ENCODE assay signal across 1 mouse cellular context in the genomic region with DNA sequence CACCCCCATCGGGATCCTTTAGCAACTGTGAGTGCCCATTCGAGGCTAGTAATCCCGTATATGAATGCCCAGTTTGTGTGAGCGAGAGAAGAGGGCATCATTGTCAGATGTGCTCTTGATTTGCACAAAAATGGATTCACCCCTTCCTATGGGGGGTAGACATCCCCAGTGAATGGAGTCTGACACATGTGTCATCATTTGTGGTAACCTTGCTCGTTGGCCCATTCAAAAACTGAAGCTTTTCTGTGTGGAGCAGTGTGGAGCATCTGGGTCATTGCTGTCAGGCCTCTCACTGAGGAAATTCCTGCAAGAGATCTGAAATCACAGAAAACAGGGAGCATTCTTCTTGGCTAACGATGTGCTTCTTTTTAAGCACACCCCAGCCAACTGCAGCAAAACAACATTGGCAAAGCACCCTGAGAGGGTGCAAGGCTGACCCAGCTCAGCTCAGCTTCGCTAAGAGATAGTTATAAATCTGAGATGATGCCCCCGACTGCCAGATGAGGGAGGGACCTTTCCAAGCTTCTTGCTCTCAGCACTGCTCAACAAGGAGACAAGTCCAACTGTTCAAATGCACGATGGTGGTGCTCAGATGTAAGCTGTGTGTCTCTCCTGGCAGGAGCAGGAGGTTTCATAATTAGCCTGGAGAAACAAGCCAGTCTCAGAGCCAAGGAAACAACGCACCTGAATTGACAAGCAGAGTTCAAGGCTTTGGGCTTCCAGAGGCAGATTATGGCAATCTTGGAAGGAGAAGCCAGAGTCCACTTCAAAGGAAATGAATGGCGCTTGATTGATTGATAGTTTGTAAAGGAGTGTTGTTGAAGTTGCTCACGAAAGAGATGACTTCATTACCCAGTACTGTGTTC.
TF ChIP-seq lines count a peak whose summit lies in the region.

No protein-coding gene starts in this region.

TF ChIP-seq in myocyte, 11 proteins besides CTCF, POLR2A, EP300 and RAD21 (continued from another document):
- TF ChIP-seq CEBPB (IDR thresholded peaks at IDR 0.05; ENCODE audit: insufficient read depth, poor library complexity, severe bottlenecking), result no peak
- no peak for TF ChIP-seq MYOG (IDR thresholded peaks at IDR 0.05; ENCODE audit: control insufficient read depth in 1 of 3, insufficient read depth in 1 of 3, insufficient read length in 2 of 3, low read depth in 2 of 3)
- no peak for TF ChIP-seq SRF (IDR thresholded peaks at IDR 0.05; ENCODE audit: control insufficient read depth, insufficient read length, low read depth)
- no peak for TF ChIP-seq E2F4 (IDR thresholded peaks at IDR 0.05; ENCODE audit: insufficient read depth)
- TF ChIP-seq MAX (IDR thresholded peaks at IDR 0.05; ENCODE audit: low read depth), result no peak
- no peak for TF ChIP-seq REST (IDR thresholded peaks at IDR 0.05; ENCODE audit: insufficient read depth, insufficient read length)
- TF ChIP-seq USF1 (IDR thresholded peaks at IDR 0.05; ENCODE audit: low read depth), result no peak
- TF ChIP-seq TCF12 (IDR thresholded peaks at IDR 0.05; ENCODE audit: insufficient read depth, poor library complexity, severe bottlenecking), result no peak
- TF ChIP-seq MYOD1 (IDR thresholded peaks at IDR 0.05; ENCODE audit: control insufficient read depth in 1 of 3, insufficient read length in 2 of 3, low read depth in 2 of 3), result no peak
- no peak for TF ChIP-seq POLR2AphosphoS2 (IDR thresholded peaks at IDR 0.05; ENCODE audit: insufficient read length, low read depth)
